Mouse (Mus musculus): ENCODE measurements at regions not wholly inside any gene's neighbourhood (a gene's known extent, or its start where the extent isn't known, plus 50 kb on each side); places are given as distances from the start of the nearest gene placed in this dataset.

- in situ Hi-C loops (cut with MseI, MboI), result no loop called here
These were observed 53.3 kb upstream of the Cnih3 start for GRCm38 (mm10) chr1:181299075-181299665.

- in situ Hi-C loops (cut with MseI, MboI), result no loop called here
These were observed 52.6 kb upstream of the Cnih3 start for GRCm38 (mm10) chr1:181299826-181300225.

- in situ Hi-C loops (cut with MseI, MboI), result no loop called here
These were observed 50.3 kb upstream of the Cnih3 start for GRCm38 (mm10) chr1:181302151-181302550.
